Mouse (Mus musculus) spleen, adult 2 months (tissue): ENCODE data around the gene Fmnl3. TPM values are rescaled to one million over a fixed set of nuclear protein-coding genes. Genes with fewer than 3 reads are reported as not detected.

Source experiments
- DNase-seq, 2 experiments: peaks; one replicate each; pipeline versions ENCODE4 v3.0.0 to v3.0.0-alpha.2; 2012 to 2021; ENCODE audit warnings: low spot score in 2 of 2, low read depth in 1 of 2
- H3K27ac ChIP-seq: fragments of 200-500 bp; 2 replicates; pipeline ENCODE4 v1.5.1; 2012; ENCODE audit warnings: low read length, inconsistent platforms; ENCODE audit not compliant: insufficient read depth
- H3K27me3 ChIP-seq: fragments of 200-500 bp; 2 replicates; pipeline ENCODE4 v1.6.1; 2012; ENCODE audit warnings: mild to moderate bottlenecking, moderate library complexity, low read length, inconsistent platforms; ENCODE audit not compliant: control insufficient read depth, insufficient read depth
- H3K36me3 ChIP-seq: fragments of 200-500 bp; 2 replicates; pipeline ENCODE4 v1.6.1; 2012; ENCODE audit warnings: mild to moderate bottlenecking, low read length, inconsistent platforms; ENCODE audit not compliant: control insufficient read depth, insufficient read depth
- H3K4me1 ChIP-seq: fragments of 200-500 bp; 2 replicates; pipeline ENCODE4 v1.6.1; 2011; ENCODE audit warnings: inconsistent platforms; ENCODE audit not compliant: control insufficient read depth, insufficient read depth, insufficient read length
- H3K4me3 ChIP-seq: fragments of 200-500 bp; 2 replicates; pipeline ENCODE4 v1.5.1; 2011; ENCODE audit warnings: mild to moderate bottlenecking, inconsistent platforms; ENCODE audit not compliant: insufficient read depth, insufficient read length; ENCODE audit errors: extremely low read depth
- CTCF ChIP-seq: fragments of 200-500 bp; IDR thresholded peaks from 2 replicates; pipeline ENCODE4 v1.5.1; 2011; ENCODE audit warnings: mild to moderate bottlenecking, inconsistent platforms; ENCODE audit not compliant: insufficient read depth, insufficient read length, insufficient replicate concordance; ENCODE audit errors: extremely low read depth
- POLR2A ChIP-seq: fragments of 200-500 bp; IDR thresholded peaks from 2 replicates; pipeline ENCODE4 v1.6.1; 2011; ENCODE audit warnings: low read depth, low read length, inconsistent platforms
- whole genome bisulfite sequencing: fragments of 180-500 bp; shearing (Covaris S2); methylation state at CpG from one replicate; pipeline ENCODE4 v1.1.7; 2018; 5-methylcytosine and 5-hydroxymethylcytosine counted together
- polyA plus RNA-seq: library from polyadenylated mRNA; depleted of rRNA; stranded (reverse); fragments of >200 nt; gene quantifications from 2 replicates; pipeline ENCODE4 v1.2.3, GENCODE M21; 2012

The Fmnl3 gene
- polyA plus RNA-seq, 1 experiment, result 25.6 TPM

DNA sequence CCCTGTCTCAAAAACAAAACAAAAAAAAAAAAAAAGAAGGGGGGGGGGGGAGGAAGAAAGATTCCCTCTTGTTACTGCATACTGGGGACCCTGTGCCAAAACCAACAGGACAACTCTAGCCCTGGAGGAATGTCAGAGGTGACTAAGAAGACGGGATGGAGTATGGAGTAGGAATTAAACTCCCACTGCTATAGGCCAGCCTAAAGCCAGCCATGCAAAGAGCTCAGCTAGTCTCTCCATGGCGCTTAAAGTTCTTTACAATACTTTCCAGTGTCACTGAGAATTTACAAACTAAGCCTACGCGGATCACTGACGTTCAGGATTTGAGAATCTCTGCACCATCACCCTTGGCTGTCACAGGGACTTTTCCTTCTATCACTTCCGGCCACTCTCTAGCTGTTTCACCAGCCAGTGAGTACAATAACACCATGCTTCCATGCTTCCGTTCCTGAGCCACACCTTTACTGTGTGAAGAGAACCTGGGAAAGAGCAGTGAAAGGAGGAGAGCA, 6.2 kb downstream of the Fmnl3 start:
- Histone ChIP-seq H3K4me1 (peaks cover 10% of the 10 kb centered on the region; the same call in 1 of the 2 replicates), H3K27me3 (no peaks in the 10 kb centered on the region), H3K27ac (peak overlapping the region; percentile 66), H3K4me3 (no peak overlapping the region), H3K36me3 (no peaks in the 10 kb centered on the region)
- 74% methylated on average over 7 of the region's 7 CpGs for WGBS
- DNase-seq, result no peak
- TF ChIP-seq POLR2A, result no peak
- no peak for TF ChIP-seq CTCF

- WGBS, result 91% methylated on average over 9 of the region's 9 CpGs
- peaks cover under 1% of the 10 kb centered on the region; the same call in 1 of the 2 replicates for H3K4me1 ChIP-seq
- no peak overlapping the region for H3K27ac ChIP-seq
- H3K4me3 ChIP-seq, result no peak overlapping the region
- H3K27me3 ChIP-seq, result no peaks in the 10 kb centered on the region
- no peaks in the 10 kb centered on the region for H3K36me3 ChIP-seq
- TF ChIP-seq POLR2A, result no peak
- no peak for TF ChIP-seq CTCF
- DNase-seq, result no peak
Measured at GRCm38 (mm10) chr15:99358952-99359351, 11.3 kb downstream of the Fmnl3 start.

DNA sequence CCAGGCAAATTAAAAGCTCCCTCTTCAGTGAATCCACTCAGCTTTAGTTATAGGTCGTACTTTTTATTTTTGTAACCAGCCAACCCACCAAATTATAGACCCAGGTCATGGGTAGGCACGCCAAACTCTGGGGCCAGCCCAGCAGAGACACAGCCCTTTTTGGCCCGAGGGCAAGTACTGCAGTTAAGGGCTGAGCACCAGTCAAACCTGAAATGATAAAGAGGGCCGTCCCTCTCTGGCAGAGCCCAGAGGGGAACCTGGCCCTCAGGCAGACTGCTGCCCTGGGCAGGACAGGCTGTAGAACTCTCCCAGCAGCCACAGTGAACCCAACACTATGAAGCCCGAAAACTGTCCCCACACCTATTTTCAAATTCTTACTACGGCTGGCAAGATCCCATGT, 13.8 kb downstream of the Fmnl3 start:
- TF ChIP-seq POLR2A, result no peak
- Histone ChIP-seq H3K4me3 (no peak overlapping the region), H3K27ac (no peak overlapping the region), H3K4me1 (peaks cover 14% of the 10 kb centered on the region; the same call in 1 of the 2 replicates), H3K27me3 (no peaks in the 10 kb centered on the region), H3K36me3 (no peaks in the 10 kb centered on the region)
- WGBS, result 83% methylated on average over 6 of the region's 6 CpGs
- DNase-seq, result no peak

- no peak overlapping the region for H3K4me3 ChIP-seq
- no peak for TF ChIP-seq CTCF
- no peak for TF ChIP-seq POLR2A
- peaks cover 19% of the 10 kb centered on the region; the same call in 1 of the 2 replicates for H3K4me1 ChIP-seq
- no peaks in the 10 kb centered on the region for H3K36me3 ChIP-seq
- no peaks in the 10 kb centered on the region for H3K27me3 ChIP-seq
- DNase-seq, result no peak
- no peak overlapping the region for H3K27ac ChIP-seq
- 29% methylated on average over 6 of the region's 6 CpGs for WGBS
Measured at GRCm38 (mm10) chr15:99355660-99356059, 14.6 kb downstream of the Fmnl3 start.

- Histone ChIP-seq H3K4me3 (no peak overlapping the region), H3K36me3 (no peaks in the 10 kb centered on the region), H3K4me1 (peaks cover 19% of the 10 kb centered on the region; the same call in 1 of the 2 replicates), H3K27me3 (no peaks in the 10 kb centered on the region), H3K27ac (no peak overlapping the region)
- WGBS, result 84% methylated on average over 5 of the region's 5 CpGs
- TF ChIP-seq POLR2A (no peak), CTCF (no peak)
- no peak for DNase-seq
Measured at GRCm38 (mm10) chr15:99352306-99352705, 18.0 kb downstream of the Fmnl3 start.

DNA sequence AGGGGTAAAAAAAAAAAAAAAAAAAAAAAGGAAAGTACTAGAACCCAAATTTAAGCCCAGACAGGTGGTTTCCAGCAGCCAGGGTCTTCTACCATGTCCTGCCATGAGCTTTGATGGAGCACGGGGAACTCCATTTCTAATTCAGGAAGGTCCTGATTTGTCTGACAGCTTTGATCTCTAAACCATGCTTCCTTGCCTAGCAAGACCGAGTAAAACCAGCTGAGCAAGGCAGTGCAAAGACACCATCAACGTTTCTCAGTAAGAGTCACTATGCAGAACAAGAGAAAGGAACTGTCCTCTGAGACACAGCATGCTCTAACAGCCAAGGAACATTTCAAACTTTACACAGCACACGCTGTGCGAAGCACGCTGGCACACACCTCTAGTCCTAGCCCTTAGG, 18.7 kb downstream of the Fmnl3 start:
- WGBS, result 27% methylated on average over 6 of the region's 6 CpGs
- peak overlapping the region; percentile 41; the same call in 1 of the 2 replicates for H3K27ac ChIP-seq
- peak in 1 of 2 experiments; percentile 15 for DNase-seq
- no peak for TF ChIP-seq CTCF
- TF ChIP-seq POLR2A, result no peak
- H3K27me3 ChIP-seq, result no peaks in the 10 kb centered on the region
- peaks cover 19% of the 10 kb centered on the region; the same call in 1 of the 2 replicates for H3K4me1 ChIP-seq
- H3K36me3 ChIP-seq, result no peaks in the 10 kb centered on the region
- no peak overlapping the region for H3K4me3 ChIP-seq

GRCm38 (mm10) chr15:99344961-99345360, 25.3 kb downstream of the Fmnl3 start:
- Histone ChIP-seq H3K36me3 (no peaks in the 10 kb centered on the region), H3K27ac (no peak overlapping the region), H3K4me1 (peaks cover 34% of the 10 kb centered on the region), H3K27me3 (no peaks in the 10 kb centered on the region), H3K4me3 (no peak overlapping the region)
- no peak for DNase-seq
- TF ChIP-seq CTCF (no peak), POLR2A (no peak)
- 61% methylated on average over 4 of the region's 4 CpGs for WGBS
